Mouse (Mus musculus) inflammation-experienced regulatory T-cells, adult 6 months (primary cell): ENCODE measurements around the gene C2cd3. TPM values are rescaled to one million over a fixed set of nuclear protein-coding genes. Genes with fewer than 3 reads are reported as not detected.
A peak's percentile ranks its signal among the peaks of the same experiment; 100 is the strongest.

ENCODE experiments used
- ATAC-seq: one replicate; pipeline ENCODE4 v1.8.0; 2017
- polyA plus RNA-seq, 3 experiments: library from polyadenylated mRNA; unstranded; fragments of 100-300 nt; shearing (Covaris generic); gene quantifications; one replicate each; pipeline ENCODE4 v1.2.1; 2017

C2cd3 gene
- polyA plus RNA-seq, 3 experiments from 2014 or later = 32.1 to 38.2 (median 36.9) TPM

DNA sequence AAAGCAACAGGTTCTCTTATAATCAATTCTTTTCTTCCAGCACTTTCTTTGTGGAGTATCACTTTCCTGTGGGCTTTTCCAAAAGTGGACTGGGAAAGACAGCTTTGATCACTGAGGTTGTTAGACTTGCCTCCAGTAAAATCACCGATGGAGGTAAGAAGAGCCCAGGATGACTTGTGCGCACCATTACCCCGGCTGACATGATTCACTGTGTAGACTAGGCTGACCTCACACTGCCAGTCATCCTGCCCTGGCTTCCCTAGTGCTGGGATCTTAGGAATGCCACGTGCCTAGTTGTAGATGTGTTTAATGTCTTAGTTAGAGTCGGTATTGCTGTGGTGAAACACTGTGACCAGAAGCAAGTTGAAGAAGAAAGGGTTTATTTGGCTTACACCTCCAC, 35.6 kb downstream of the C2cd3 start:
- ATAC-seq = no peak

DNA sequence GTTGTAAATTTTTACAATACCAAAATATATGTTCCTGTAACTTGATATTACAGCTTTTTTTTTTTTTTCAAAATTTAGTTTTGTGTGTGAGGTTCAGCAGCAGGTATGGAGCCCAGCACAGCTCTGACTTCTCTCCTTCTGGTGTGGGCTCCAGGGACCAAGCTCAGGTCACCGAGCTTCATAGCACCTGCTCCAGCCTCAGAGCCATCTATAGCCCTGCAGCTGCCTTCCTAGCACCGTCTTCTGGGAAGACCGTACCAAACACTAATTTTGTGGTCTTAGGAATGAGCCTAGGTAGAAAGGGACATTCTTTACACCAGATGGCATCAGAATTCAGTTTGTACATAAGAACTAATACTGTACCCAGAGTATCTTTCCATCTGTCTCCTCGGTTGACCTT, 36.7 kb downstream of the C2cd3 start:
- ATAC-seq = no peak

DNA sequence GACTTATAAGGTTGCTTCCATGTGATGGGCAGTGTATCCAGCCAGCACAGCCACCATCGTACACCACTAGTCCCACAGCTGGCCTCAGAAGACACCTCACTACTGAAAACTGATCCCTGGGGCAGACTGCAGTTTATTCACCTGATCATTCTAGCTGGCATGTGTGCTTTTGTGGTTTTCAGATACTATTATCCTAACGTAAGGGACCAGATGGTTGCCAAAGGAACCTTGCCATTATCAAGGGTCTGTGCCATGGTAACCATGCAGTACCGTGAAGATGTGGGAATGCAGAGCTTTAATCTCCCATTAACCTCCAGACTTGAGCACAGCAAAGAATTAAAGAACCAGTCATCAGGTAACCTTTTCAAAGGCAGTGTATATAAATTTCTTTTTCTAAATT, 53.8 kb downstream of the C2cd3 start:
- ATAC-seq = no peak

DNA sequence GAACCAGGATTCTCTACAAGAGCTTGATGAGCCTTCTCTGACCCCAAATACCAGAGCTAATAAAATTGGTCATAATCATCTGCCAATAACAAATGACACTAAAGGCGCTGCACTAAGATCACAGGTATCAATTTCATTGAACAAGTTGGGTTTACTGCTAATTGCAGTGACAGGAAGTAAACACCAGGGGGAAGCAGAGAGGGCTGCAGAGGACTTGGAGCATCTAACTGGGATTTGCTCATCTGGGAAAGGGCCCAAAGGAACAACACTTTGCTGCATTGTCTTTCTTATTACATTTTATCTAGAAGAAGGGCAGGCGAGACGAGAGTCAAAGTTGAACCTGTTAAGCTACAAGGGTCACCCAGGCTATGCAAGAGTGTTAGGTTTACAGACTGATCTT, 57.1 kb downstream of the C2cd3 start:
- peak; percentile 58 for ATAC-seq

DNA sequence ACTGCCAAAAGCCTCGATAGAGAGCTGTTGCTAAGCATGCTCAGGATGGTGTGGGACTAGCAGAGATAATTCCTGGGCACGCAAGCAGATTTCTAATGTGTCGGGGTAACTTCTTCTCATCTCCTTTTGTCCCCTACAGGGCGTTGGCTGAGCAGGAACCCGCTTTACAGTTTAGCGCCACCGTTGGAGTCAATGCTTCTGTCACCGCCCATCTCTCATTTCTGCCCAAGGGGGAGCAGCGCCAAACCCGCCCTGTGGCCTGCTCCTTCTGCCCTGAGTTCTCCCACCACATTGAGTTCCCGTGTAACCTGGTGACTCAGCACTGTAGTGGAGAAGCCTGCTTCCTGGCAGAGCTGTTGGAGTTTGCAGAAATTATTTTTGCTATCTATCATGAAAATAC, 57.9 kb downstream of the C2cd3 start:
- no peak for ATAC-seq

DNA sequence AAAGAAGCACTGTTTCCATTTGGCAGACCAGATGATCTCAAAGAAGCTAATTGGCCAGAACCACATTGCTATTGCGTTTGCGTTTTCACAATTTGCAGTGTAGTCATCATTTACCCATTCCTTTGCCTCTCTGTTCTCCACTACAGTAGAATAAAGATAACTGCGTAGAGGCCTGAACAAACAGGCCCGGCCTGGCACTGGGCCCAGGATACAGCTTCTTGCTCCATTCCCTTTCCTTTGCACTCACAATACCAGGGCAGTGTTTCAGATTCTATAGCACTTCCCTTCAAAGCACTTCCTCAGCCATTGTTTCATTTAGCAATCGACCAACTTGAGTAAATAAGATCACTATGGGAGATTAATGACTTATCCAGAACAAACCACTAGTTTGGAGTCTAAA, 59.1 kb downstream of the C2cd3 start:
- no peak for ATAC-seq

DNA sequence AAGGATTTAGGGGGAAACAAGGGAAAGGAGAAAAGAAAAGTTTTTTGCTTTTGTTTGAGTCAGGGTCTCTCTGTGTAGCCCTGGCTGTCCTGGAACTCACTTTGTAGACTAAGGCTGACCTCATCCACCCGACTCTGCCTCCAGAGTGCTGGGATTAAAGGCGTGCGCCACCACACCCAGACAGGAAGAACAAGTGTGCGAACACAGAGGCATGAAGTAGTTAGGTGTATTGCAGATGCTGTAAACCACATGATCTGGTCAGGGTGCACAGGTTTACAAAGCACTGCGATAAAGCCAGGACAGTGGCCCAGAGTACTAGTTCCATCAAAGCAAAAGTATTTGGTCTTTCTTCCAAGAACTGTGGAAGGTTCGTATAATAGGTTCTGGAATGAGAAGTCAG, 61.3 kb downstream of the C2cd3 start:
- ATAC-seq = no peak

DNA sequence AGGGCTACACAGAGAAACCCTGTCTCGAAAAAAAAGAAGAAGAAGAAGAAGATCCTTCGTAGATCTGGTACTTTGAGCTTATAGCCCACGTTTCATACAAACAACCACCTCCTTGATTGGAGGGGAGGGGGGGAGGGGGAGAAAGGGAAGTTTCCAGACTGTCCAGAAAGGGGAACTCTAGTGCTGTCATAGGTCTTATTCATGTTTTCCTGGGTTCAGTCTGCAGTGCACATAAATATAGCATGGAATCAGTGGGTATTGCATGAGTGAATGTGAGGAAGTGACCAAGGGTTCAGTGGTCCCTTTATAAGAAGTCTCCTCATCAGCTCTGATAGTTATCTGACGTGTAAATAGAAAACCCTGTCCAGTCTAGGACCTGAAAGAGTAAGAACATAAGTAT, 71.7 kb downstream of the C2cd3 start:
- no peak for ATAC-seq

DNA sequence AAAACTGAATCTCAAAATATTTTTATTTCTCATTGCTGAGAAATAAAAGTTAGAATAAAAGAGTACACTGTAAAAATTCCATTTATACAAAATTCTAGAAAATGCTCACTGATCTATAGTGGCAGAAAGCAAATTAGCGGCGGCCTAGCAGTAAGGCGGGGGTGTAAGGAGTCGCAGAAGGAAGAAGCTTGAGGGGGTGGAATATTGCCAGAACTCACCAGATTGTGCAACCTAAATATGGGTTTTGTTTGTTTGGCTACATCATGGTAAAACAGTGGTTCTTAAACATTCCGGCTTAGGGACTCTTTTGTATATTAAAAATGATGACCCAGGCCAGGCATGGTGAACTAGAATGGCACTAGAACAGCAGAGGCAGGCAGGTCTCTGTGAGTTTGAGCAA, 74.2 kb downstream of the C2cd3 start:
- no peak for ATAC-seq

DNA sequence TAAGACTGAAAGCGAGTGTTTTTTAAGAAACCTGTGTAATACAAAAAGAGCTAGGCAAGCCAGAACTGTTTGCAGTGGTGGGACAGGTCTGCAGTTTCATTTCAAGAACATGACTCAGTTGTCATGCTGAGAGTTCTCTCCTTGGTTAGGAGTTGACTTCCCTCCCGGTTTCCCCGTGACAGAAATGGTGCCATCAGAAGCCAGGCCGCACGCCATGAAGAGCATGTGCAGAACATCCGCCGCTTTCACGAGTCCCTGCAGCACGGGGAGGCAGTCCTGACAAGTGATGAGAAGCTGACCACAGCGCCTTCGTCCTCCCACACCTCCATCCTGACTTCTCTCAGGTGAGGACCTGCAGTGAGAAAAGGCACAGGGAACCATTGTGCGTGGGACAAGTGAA, 76.5 kb downstream of the C2cd3 start:
- peak; percentile 27 for ATAC-seq

DNA sequence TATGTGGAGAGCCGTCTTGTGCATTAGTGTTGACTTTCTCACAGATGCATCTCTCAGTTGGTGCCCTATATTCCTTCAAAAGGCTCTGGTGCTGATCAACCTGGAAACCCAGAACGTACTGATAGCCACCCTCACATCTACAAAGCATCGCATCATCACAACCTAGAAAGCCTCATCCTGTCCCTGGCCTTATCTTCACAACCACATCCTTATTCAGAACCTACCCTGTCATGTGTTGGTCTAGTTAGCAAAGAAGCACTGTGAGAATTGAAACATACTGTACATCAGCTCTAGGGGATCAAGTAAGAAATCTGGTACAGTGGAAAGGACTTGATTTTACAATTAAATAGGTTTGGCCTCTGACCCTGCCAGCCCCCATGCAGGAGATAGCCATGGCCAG, 77.0 kb downstream of the C2cd3 start:
- peak; percentile 99 for ATAC-seq

DNA sequence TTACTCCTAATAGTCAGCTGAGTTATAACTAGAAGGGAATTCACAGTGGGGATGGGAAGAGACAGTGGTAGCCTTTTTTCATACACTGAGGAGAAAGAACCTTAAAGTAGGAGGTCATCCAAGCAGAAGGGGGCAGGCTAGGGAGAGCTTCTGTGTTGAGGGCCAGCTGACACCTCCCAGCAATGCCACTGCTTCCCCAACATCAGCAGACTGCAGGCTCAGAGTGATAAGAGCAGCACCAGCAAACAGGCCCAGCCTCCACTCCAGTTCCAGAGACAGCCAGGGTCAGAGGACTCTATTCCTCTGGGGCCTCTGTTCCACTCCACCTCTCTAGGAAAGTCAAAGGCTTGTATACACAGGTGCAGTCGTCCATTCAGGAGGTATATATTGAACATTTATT, 86.1 kb downstream of the C2cd3 start:
- ATAC-seq = no peak

DNA sequence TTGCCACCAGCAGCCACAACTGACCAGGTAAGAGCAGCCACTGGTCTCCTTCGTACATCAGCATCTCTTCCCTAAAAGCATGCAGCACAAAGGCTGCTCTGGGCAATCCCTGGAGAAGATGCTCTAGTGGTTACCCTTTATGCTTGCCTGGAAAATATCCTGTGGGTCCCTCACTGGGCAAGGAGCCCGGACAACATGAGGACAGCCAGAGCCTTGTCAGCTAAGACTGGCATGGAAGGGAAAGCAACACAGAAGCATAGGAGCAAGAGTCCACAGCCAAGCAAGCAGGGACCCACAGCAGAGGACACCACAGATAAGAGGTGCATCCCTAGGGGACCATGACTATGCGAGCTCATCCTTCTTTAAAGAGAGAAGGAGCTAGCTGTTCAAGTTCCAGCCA, 87.8 kb downstream of the C2cd3 start:
- no peak for ATAC-seq

DNA sequence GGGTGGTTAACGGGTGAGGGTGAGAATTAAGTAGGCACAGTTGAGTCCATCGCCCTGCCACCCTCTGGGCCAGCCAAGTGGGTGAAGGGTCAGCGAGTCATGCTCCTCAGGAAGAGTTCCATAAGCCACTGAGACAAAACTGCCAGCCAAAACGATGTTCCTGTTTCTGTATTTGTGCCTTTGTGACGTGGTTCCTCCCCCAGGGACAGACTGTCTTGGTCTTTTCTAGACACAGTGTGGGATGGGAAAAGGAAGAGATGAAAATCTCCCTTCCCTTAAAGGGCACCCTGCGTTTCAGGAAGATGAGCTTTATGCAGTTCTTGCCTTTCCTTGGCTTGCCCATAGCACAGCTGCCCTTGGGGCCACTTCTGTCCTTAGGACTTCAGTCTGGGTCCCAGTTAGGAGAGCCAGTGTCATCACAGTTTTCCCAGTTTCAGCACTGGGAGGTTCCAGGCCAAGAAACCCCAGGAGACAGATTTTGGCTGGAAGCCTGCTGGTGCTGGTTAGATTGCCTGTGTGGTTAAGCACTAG, 89.7 kb downstream of the C2cd3 start:
- no peak for ATAC-seq

DNA sequence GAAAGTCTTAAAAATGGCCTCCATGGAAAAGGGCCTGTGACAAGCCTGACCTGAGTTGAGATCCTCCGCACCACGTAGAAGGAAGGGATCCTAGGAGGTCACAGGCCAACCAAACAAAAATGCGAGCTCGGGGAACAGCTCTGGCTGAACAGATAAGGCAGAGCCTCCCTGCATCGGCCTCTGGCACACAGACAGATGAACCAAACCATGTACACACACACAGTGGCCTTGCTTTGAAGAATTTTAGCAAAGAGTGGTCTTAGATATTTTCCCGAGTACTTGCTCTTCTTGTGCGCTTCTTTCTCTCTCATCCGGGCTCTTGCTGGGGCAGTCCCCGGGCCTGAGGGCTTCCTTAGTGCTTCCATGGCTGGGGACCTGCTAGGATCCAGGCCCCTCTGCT, 91.2 kb downstream of the C2cd3 start:
- no peak for ATAC-seq

DNA sequence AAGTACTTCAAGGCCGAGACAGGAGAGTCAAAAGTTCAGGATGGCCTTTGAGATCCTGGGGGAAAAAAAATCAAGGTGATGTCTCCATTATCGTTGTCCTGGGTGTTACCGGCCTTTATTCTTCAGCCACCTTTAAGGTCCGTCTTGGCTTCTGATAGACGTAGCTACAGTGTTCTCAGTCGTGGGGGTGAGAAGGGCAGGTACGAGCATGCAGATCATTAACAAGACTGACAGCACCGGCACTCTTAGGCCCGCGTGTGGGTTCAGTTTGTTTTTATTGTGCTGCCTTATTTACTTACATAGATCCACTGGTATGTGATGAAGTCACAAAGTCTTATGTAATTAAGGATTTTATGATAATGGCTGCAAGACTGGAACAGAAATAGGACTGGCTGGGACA, 91.7 kb downstream of the C2cd3 start:
- ATAC-seq = no peak

DNA sequence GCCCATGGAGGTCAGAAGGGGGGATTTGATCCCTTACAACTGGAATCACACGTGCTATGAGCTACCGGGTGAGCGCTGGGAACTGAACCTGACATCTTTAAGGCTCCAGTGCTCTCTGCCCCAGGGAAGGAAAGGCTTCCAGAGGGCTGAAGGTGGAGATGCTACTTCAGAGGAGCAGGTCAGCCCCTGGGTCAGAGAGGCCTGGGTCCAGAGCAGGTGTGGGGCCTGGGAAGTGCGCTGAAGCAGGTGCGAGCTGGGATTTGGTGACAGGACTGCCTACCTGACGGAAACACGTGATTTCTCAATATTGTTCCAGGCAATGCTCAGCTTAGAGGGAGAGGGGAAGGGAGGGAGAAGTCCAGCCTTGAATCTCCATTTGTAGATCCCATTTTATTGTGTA, 92.2 kb downstream of the C2cd3 start:
- no peak for ATAC-seq

DNA sequence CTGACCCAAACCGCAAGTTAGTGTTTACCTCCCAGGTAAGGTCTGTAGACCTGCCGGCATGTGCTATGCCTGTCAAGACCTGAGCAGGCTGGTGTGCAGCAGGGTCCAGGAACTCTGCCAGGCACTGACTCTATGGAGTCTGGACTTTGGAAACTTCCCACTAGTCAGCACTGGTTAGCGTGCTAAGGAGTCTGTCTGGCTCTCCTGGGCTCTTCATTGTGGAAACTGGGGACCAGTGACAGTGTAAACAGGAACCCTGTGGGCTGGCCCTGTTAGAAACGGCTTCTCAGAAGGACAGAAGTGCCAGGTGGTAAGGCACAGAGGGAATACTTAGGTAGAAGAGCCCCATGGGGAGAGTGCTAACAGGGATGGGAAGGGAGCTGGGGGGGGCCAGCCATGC, 93.2 kb downstream of the C2cd3 start:
- ATAC-seq = no peak

DNA sequence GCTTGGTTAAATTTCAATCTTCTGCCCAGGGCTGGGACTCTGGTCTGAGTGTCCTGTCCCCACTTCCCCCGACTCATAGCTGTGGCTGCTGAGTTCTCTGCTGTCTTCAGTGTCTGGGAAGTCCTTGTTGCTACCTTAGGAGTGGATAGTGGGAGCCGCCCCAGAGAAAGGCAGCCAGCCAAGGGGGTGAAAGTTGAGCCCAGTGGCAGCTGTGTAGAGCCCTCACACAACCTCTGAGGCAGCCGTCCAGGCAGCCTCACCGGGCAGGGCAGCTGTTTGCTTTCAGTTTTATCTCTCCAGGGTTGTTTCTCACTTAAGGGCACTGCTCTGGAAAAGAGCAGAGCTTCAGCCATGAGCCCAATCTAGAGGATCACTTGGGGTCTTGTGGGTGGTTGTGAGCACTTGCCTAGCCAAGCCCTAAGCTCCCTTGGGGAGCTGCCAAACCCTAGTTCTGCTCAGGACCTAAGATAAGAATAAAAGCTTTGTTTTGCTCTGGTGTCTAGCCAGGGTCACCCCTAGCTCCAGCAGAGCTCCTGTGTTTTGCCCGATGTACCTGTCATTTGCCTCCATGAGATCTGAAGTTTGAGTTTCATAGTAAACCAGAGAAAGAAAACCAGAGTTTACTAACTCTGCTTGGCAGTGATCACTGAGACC, 93.8 kb downstream of the C2cd3 start:
- ATAC-seq = no peak

DNA sequence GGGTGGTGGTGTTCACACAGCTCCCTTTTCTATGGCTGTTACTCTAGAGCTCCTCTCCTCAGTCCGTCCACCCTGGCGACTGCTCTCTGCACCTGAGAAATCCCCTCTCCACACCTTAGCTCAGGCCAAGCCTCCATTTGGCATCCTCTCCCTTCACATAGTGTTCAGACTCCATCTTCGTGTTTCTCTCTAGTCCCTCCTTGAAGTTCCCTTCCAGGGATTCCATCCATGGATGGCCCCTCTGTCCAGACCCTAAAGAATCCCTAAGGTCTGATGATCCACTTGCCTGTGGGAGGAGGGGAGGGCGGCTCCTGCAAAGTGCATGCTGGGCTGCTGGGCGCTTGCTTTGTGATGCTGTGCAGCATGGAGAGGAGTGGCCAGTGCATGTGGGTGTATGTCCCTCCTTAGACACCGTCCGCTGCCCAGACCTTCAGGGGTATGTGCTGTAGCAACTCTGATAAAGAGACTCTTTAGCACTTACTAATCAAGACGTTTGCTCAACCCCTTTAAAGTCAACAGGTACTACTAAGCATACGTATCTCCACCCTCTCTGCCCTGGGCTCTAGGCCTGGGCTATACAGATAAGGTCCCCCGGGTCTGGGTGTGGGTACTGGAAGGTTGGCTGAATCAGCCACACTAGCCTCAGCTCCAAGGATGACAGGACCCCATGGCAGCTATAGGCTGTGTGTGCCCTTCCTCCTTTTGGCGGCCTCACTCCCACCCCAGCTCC, 94.9 kb downstream of the C2cd3 start:
- ATAC-seq = no peak

DNA sequence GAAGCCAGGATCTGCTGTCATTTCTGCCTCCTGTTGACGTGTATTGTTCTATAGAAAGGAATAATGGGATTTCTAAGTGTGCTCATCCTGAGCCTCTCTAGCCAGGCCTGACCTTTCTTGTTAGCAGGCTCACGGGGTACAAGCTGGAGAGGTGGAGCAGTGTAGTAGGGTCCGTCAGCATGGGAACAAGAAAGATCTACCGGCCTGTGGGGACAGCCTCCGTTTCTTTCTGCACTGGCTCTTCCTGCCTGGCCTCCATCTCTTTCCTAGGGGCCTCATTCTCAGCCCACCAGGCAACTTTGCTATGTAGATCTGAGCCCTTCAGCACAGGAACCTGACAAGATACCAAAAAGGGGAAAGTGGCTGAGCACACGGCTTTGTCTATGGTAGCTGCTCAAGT, 96.7 kb downstream of the C2cd3 start:
- ATAC-seq = no peak

DNA sequence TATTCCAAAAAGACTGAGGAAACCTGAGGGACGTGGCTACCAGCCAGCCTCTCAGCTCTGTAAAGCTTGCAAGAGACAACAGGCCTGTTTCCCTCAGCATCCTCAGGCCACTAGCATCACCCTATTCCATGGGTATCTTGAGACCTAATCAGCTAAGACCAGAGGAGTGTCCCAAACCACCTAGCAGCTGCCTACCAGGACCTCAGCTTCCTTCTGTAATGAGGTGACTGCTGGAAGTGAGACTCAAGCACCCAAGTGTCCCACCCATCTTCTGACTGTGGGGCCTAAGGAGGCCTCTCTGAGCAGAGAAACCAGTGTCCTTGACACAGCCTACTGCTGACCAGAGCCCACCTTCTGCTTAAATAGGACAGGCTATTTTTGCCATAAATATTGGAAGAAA, 97.5 kb downstream of the C2cd3 start:
- no peak for ATAC-seq

DNA sequence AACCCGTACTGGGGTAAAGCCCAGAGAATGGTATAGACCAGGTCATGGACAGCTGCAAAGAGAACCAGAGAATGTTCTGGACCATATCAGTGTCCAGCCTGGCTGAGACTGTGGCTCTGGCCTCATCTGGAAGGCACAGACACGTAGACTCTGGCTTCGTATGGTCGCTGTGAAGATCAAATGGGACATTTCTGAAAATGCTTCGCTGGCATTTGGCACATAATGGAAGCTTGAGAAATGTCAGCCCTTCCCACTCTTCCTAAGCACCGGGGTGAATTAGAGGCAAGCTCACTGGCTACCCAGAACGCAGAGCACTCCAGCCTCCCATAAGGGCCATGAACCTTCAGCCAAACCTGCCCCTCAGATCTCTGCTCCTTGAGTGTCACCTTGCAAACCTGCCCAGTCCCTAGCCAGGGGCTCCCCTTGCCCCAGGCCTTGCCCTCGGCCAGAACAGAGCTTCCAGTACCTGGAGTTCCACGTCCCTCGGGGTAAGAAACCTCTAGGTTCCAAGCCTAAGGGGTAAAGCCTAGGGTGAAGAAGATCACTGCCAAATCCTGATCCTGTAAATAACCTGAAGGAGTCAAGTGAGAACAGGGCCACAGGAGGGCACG, 98.9 kb downstream of the C2cd3 start:
- no peak for ATAC-seq

DNA sequence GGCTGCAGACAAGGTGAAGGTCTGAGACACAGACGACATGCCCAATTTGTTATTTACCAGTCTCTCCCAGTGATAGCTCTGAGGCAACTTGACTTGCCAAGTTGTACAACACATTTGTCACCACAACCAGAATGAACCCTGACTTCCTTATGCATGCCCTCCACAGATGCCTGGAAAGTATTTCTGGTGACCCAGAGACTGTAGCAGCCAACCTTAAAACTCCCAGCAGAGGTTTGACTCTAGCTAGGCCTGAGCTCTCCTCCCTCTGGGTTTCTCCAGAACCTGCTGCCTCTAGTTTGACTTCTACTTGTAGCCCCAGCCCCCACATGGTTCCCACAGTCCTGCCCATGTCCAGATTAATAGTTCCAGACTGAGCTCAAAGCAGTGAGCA, 99.4 kb downstream of the C2cd3 start:
- no peak for ATAC-seq
